Mouse (Mus musculus): ENCODE measurements around the gene Cercam.
"Not testable (repeated sequence)": the region's sequence is repeated elsewhere in the genome, so short reads cannot be mapped to it uniquely, and the experiment has no call there.

Cercam gene

GRCm38 (mm10) chr2:29897366-29897765, 28.4 kb downstream of the Cercam start:
- no peak for DNase-seq (ENCODE audit: low read depth, low spot score)

- no peak for DNase-seq (ENCODE audit: low read depth, low spot score)
These were observed 29.1 kb downstream of the Cercam start for GRCm38 (mm10) chr2:29898081-29898480.

GRCm38 (mm10) chr2:29902194-29902593, 33.2 kb downstream of the Cercam start:
- no peak for DNase-seq (ENCODE audit: low read depth, low spot score)

- not testable (repeated sequence) for DNase-seq (ENCODE audit: low read depth, low spot score)
These were observed 39.2 kb downstream of the Cercam start for GRCm38 (mm10) chr2:29908171-29908570.

- DNase-seq (ENCODE audit: low read depth, low spot score), result no peak
These were observed 41.1 kb downstream of the Cercam start for GRCm38 (mm10) chr2:29910042-29910441.

GRCm38 (mm10) chr2:29917621-29918020, 48.7 kb downstream of the Cercam start:
- DNase-seq (ENCODE audit: low read depth, low spot score), result no peak

GRCm38 (mm10) chr2:29922011-29922410, 53.0 kb downstream of the Cercam start:
- no peak for DNase-seq (ENCODE audit: low read depth, low spot score)

GRCm38 (mm10) chr2:29926542-29926941, 57.6 kb downstream of the Cercam start:
- DNase-seq (ENCODE audit: low read depth, low spot score), result no peak

GRCm38 (mm10) chr2:29930506-29930905, 61.5 kb downstream of the Cercam start:
- DNase-seq (ENCODE audit: low read depth, low spot score), result no peak

GRCm38 (mm10) chr2:29931194-29931593, 62.2 kb downstream of the Cercam start:
- DNase-seq (ENCODE audit: low read depth, low spot score), result no peak
